Mouse (Mus musculus) gastrocnemius, postnatal 14 days (tissue): ENCODE measurements around the gene Zfp94. TPM values are rescaled to one million over a fixed set of nuclear protein-coding genes. Genes with fewer than 3 reads are reported as not detected.

Experiments used
- microRNA-seq, 2 experiments: library from miRNA; unstranded; fragments of <30 nt; microRNA quantifications; one replicate each; pipeline ENCODE4 v1.2.0; 2021
- total RNA-seq, 2 experiments: library from RNA; stranded (reverse); gene quantifications; 2 replicates each; pipeline ENCODE4 v1.2.3; 2021

The Zfp94 gene
- total RNA-seq, 2 experiments from 2014 or later, result 1.7 to 2.4 TPM

Small RNA genes within 50 kb of the gene (microRNA-seq; reads per million reads assigned to microRNA genes)
- gene Gm27592, result 0 reads per million in 2 experiments

Other genes with a start within 250 kb of the Zfp94 start
- gene Zfp180, start 234.7 kb downstream of the Zfp94 start, total RNA-seq, result 1 to 10 TPM; 5.8 to 6.0 TPM
- 1 to 10 TPM; 2.7 to 3.5 TPM for gene Zfp112, start 204.4 kb downstream of the Zfp94 start, total RNA-seq
- 1 to 10 TPM; 3.8 to 4.0 TPM for gene Zfp235, start 182.5 kb downstream of the Zfp94 start, total RNA-seq
- gene Zfp114, start 141.6 kb downstream of the Zfp94 start, total RNA-seq, result under 1 TPM in 1 of 2 experiments, not detected in 1; 0.51 TPM
- gene Zfp111, start 105.2 kb downstream of the Zfp94 start, total RNA-seq, result 1 to 10 TPM; 3.6 to 4.7 TPM
- gene Zfp109, start 79.1 kb downstream of the Zfp94 start, total RNA-seq, result 1 to 10 TPM; 1.5 to 1.7 TPM
- 1 to 10 TPM; 1.4 TPM for gene Zfp108, start 61.9 kb downstream of the Zfp94 start, total RNA-seq
- gene Zfp93, start 46.2 kb downstream of the Zfp94 start, total RNA-seq, result 1 to 10 TPM; 3.0 to 3.7 TPM
- 1 to 10 TPM; 2.6 to 3.8 TPM for gene Zfp61, start 15.4 kb downstream of the Zfp94 start, total RNA-seq
- gene Tescl, start 17.3 kb upstream of the Zfp94 start, total RNA-seq, result not detected
- not detected for gene Lypd5, start 32.5 kb upstream of the Zfp94 start, total RNA-seq
- under 1 TPM; 0.29 to 0.33 TPM for gene Kcnn4, start 53.6 kb upstream of the Zfp94 start, total RNA-seq
- 1 to 10 TPM; 9.2 to 9.5 TPM for gene Smg9, start 83.0 kb upstream of the Zfp94 start, total RNA-seq
- under 1 TPM in 1 of 2 experiments, not detected in 1; 0.12 TPM for gene Irgc1, start 135.6 kb upstream of the Zfp94 start, total RNA-seq
- 1 to 10 TPM in 1 of 2 experiments, under 1 TPM in 1; 0.84 to 1.2 TPM for gene Plaur, start 145.8 kb upstream of the Zfp94 start, total RNA-seq
- gene Cadm4, start 165.4 kb upstream of the Zfp94 start, total RNA-seq, result 10 to 100 TPM in 1 of 2 experiments, 1 to 10 TPM in 1; 5.3 to 17.7 TPM
- 1 to 10 TPM; 6.4 to 8.3 TPM for gene Zfp428, start 190.3 kb upstream of the Zfp94 start, total RNA-seq
- not detected for gene AC161166.1, start 195.8 kb upstream of the Zfp94 start, total RNA-seq
- 10 to 100 TPM; 10.5 to 12.8 TPM for gene Irgq, start 214.0 kb upstream of the Zfp94 start, total RNA-seq
- gene Pinlyp, start 229.5 kb upstream of the Zfp94 start, total RNA-seq, result not detected
- gene Xrcc1, start 229.6 kb upstream of the Zfp94 start, total RNA-seq, result 10 to 100 TPM; 16.5 to 18.5 TPM